Mouse (Mus musculus) adipocyte (in vitro differentiated cells): ENCODE measurements around the gene Bmpr1b.

Experiments
- DNase-seq: peaks from one replicate; pipeline ENCODE4 v3.0.0-alpha.2; 2016; ENCODE audit warnings: low spot score

Bmpr1b gene

GRCm38 (mm10) chr3:142113208-142113607, 56.0 kb downstream of the Bmpr1b start:
- no peak for DNase-seq

GRCm38 (mm10) chr3:142106227-142106626, 63.0 kb downstream of the Bmpr1b start:
- no peak for DNase-seq

DNA sequence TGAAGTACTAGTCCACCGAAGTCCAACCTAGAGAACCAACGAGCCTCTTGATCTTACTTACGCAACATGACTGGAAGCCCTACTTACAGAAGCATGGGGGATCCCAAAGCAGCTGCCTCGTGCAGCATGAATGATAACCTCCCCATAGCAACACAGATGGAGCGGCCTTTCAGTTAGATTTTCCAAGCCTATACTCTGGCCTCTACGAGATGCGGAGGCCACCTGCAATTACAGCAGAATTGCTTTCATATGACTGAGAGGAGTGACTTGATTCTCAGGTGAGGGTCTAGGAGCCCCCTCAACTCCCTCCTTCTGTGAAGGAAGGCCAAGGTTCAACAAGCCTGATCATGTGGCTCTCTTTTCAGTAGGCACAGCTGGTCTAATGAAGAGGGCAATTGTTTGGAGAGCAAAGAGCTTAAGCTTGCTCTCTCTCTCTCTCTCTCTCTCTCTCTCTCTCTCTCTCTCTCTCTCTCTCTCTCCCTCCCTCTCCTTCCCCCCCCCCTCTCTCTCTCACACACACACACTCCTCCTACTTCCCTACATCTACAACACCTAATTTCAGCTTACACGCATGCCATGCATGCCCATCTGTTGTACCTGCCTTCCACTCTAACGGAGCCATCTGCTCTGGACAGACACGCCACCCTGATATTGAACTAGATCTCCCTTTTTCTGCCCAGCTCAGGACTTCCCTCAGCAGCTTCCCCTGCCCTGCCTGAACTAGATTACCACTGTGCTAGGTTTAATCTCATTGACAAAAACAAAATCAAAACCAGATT, 65.0 kb downstream of the Bmpr1b start:
- no peak for DNase-seq

DNA sequence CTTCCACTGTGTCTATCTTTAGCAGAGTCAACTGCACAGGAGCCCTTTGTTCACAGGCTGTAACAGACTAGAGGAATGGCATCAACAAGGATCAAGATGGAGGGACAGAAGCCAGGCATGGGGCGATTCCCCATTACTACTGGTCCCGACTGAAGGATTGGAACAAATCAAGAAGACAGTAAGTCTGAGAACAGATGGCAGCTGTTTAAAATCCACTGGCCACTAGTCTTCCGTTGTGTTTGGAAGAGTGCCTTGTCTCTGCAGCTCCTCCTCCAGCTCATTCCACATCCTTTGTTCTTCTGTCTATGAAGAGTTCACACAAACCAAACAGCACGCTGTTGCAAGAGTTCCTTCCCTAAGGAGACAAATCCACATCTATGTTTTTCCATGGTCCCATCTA, 65.6 kb downstream of the Bmpr1b start:
- DNase-seq: no peak

- DNase-seq: no peak
Observed at GRCm38 (mm10) chr3:142099151-142099550, 70.1 kb downstream of the Bmpr1b start.

- no peak for DNase-seq
Observed at GRCm38 (mm10) chr3:142094049-142094448, 75.2 kb downstream of the Bmpr1b start.

DNA sequence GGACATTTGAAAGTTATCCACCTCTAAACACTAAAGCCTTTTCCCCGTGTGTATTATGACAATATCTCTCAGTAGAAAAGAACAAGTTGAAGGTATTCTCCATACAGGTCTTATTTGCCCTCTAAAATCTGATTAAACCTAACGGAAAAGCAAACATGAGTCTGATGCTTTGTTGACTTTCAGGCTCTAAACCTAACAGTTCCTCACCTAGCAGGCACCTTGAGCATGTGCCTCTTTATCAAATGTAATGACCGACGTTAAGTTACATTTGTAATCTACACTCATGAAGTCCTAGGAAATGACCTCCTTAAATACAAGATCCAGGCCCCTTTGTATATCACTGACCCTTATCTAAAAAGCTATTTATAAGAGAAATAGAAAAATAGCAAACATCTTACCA, 79.5 kb downstream of the Bmpr1b start:
- no peak for DNase-seq

GRCm38 (mm10) chr3:142085938-142086337, 83.3 kb downstream of the Bmpr1b start:
- DNase-seq: no peak

GRCm38 (mm10) chr3:142084091-142084490, 85.1 kb downstream of the Bmpr1b start:
- no peak for DNase-seq

DNA sequence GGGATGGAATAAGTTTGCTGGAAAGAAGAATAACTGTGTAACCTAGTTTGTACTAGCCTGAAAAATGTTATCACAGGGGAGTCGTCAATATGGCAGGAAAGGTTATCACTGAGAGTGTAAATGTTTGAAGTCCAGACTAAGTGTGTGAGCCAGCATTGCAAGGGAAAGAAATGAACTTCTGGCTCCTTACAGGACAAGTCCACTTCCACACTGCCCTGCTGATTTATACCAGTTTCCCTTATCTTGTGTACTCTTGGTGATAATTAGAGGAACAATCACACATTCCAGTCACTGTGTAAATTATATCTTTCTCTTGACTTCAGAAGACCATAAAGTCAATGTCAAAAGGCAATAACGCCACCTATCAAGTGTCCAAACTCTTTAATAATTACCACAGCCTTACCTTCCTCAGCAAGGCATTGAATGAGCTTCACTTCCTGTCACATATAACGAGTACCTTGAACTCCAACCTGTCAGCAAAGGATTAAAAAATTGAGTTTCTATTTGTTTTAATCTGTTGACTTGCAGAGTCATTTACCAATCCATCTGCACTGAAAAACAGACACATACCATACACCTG, 91.4 kb downstream of the Bmpr1b start:
- no peak for DNase-seq

- DNase-seq: no peak
Observed at GRCm38 (mm10) chr3:142071601-142072000, 97.6 kb downstream of the Bmpr1b start.

GRCm38 (mm10) chr3:142066792-142067346, 102.4 kb downstream of the Bmpr1b start:
- DNase-seq: no peak

GRCm38 (mm10) chr3:142065111-142065510, 104.1 kb downstream of the Bmpr1b start:
- DNase-seq: no peak

DNA sequence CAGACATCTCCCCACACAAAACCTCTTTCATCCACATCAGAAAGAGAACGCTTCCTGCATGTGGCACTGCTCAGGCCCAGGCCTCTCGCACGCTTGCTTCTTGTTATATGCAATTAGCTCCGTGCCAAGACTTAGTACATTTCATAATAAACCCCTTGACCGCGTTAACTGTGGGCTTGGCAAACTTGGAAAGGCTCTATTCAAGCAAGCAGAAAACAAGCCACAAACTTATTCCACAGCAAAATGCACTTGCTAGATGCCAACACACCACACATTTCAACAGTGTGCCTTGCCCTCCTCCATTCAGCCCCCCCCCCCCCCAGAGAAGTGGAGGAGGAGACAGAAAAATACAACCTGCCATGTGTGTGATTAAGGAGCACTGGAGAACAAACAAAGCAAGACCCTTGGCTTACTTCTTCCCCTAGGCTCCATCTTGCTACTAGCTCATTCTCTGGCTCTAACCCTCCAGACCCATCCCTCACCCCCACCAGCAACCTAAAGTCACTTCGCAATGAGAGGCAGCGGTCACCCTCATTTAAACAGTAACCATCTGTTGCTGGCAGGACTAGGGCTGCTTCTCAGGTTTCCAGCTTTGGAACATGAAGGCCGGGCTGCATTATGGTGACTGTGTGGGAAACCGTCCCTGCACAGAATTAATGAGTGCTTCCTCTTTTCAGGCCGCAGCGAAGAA, 105.5 kb downstream of the Bmpr1b start:
- DNase-seq: peak; percentile 16

GRCm38 (mm10) chr3:142061267-142061666, 108.0 kb downstream of the Bmpr1b start:
- DNase-seq: no peak

DNA sequence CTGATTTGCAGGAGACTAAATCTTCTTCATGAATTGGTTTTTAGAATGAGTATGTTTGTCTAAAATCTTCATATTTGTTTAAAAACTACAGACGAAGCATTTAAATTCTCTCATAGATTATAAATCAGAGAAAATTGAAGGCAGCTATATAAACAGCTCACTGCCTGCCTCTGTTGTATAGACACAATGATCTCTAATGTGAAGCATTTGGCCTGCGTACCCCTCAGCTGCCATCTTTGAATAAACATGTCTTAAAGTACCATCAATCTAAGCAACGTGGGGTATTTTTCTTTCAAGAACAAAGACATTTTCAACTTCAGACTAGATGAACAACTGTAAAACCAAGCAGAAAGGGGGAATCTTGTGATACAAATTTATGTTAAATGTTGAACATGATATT, 109.3 kb downstream of the Bmpr1b start:
- DNase-seq: no peak

- DNase-seq: no peak
Observed at GRCm38 (mm10) chr3:142050681-142051080, 118.5 kb downstream of the Bmpr1b start.

GRCm38 (mm10) chr3:142049610-142050009, 119.6 kb downstream of the Bmpr1b start:
- DNase-seq: no peak

GRCm38 (mm10) chr3:142049093-142049492, 120.1 kb downstream of the Bmpr1b start:
- DNase-seq: no peak

GRCm38 (mm10) chr3:142048493-142048892, 120.7 kb downstream of the Bmpr1b start:
- no peak for DNase-seq

GRCm38 (mm10) chr3:142043463-142043862, 125.8 kb downstream of the Bmpr1b start:
- DNase-seq: peak; percentile 6

DNA sequence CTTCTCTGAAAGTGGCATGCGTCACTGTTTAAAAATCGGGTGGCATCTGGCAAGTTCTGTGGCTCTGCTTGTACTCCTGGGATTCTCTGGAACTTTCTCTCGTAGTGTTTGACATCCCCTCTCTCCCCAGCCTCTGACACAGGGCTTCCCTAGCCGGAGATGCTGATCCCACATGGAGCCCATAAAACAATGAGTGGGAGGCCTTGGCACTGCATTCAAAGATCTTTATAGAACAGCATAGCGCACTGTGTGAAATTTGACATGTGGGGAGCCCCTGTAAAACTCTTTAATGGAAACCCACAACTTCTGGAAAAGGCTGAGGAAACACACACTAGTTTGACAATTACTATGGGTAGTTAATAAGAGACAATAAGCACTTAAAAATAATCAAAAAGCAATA, 126.2 kb downstream of the Bmpr1b start:
- no peak for DNase-seq

GRCm38 (mm10) chr3:142040345-142040744, 128.9 kb downstream of the Bmpr1b start:
- no peak for DNase-seq
